Mouse (Mus musculus) stomach, embryonic 15.5 days (tissue): ENCODE data around the gene Mtmr14. TPM values are rescaled to one million over a fixed set of nuclear protein-coding genes. Genes with fewer than 3 reads are reported as not detected.

Experiments used
- ATAC-seq: fragments of 200-750 bp; cut with Nextera tagmentation; 2 replicates; pipeline ENCODE4 v1.8.0; 2017; ENCODE audit warnings: low read depth, moderate number of reproducible peaks, moderate TSS enrichment; ENCODE audit not compliant: insufficient read depth, low FRiP score
- H3K27ac ChIP-seq: fragments of 300-500 bp; sonication (generic); 2 replicates; pipeline ENCODE4 v1.5.1; 2015; ENCODE audit warnings: mild to moderate bottlenecking, inconsistent platforms
- H3K27me3 ChIP-seq: fragments of 300-500 bp; sonication (generic); replicated peaks from 2 replicates; pipeline ENCODE4 v1.6.1; 2015; ENCODE audit warnings: inconsistent platforms
- H3K36me3 ChIP-seq: fragments of 300-500 bp; sonication (generic); 2 replicates; pipeline ENCODE4 v1.6.1; 2015; ENCODE audit warnings: inconsistent platforms
- H3K4me1 ChIP-seq: fragments of 300-500 bp; sonication (generic); 2 replicates; pipeline ENCODE4 v1.6.1; 2015; ENCODE audit warnings: inconsistent platforms
- H3K4me2 ChIP-seq: fragments of 300-500 bp; sonication (generic); 2 replicates; pipeline ENCODE4 v1.6.1; 2015; ENCODE audit warnings: mild to moderate bottlenecking, inconsistent platforms
- H3K4me3 ChIP-seq: fragments of 300-500 bp; sonication (generic); replicated peaks from 2 replicates; pipeline ENCODE4 v1.5.1; 2015; ENCODE audit warnings: inconsistent platforms
- H3K9ac ChIP-seq: fragments of 300-500 bp; sonication (generic); 2 replicates; pipeline ENCODE4 v1.6.1; 2015; ENCODE audit warnings: inconsistent platforms
- H3K9me3 ChIP-seq: fragments of 300-500 bp; sonication (generic); 2 replicates; pipeline ENCODE4 v1.6.1; 2016; ENCODE audit warnings: inconsistent platforms
- WGBS: fragments of 180-500 bp; shearing (Covaris S2); methylation state at CpG from one replicate; pipeline ENCODE4 v1.1.7; 2015; 5-methylcytosine and 5-hydroxymethylcytosine counted together
- polyA plus RNA-seq: library from polyadenylated mRNA; unstranded; fragments of >200 nt; fragmentation: Nextera tagmentation; extraction: Ambion mirVana; gene quantifications from 2 replicates; pipeline ENCODE4 v1.2.1, GENCODE M21; 2015

The Mtmr14 gene
- 34.3 and 38.2 TPM in 2 replicates for polyA plus RNA-seq

DNA sequence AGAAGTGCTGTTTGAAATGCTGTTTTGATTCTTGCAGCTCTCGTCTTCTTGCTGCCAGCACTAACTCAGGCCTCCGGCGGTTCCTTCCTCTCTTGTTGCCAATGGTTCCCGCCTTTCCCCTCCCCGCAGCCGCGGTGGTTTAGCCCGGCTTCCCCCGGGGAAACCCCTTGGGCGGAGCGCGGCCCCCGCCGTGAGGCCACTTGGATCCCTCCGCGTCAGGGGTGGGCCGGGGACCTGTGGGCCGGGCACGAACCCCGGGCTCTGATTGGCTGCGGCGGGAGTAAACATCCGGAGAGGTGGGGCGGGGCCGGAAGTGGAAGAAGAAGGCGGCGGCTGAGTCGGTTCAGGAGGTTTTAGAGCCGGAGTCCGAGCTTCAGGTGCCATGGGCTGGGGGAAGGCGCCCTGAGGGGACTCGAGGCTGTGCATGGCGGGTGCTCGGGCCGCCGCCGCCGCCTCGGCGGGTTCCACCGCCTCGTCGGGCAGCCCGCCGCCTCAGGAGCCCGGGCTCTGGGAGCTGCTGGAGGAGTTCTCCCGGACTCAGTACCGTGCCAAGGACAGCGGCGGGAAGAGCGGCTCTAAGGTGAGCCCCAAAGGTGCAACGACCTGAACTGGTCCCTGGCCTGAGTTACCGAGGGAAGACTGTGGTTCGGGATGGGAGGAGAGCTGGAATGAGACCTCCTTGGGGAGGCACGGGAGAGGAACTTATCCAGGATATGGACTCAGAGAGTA is at the start of gene Mtmr14:
Mtmr14 (plus strand) TSS at position 302 of the 729 bp plus-strand sequence.
- peak within 1 kb of the TSS; percentile 97 for H3K4me3 ChIP-seq
- peaks cover 14% of the 10 kb centered on the region for H3K4me1 ChIP-seq
- no peaks in the 10 kb centered on the region for H3K27me3 ChIP-seq
- H3K4me2 ChIP-seq: peak within 1 kb of the TSS; percentile 84
- peak within 1 kb of the TSS; percentile 82 for H3K9ac ChIP-seq
- WGBS: 0% methylated on average over 55 of the region's 55 CpGs
- ATAC-seq: peak; percentile 99
- no peaks in the 10 kb centered on the region for H3K9me3 ChIP-seq
- H3K27ac ChIP-seq: peak within 1 kb of the TSS; percentile 55; the same call in 1 of the 2 replicates
- H3K36me3 ChIP-seq: peaks cover 5% of the 10 kb centered on the region; the same call in 1 of the 2 replicates

DNA sequence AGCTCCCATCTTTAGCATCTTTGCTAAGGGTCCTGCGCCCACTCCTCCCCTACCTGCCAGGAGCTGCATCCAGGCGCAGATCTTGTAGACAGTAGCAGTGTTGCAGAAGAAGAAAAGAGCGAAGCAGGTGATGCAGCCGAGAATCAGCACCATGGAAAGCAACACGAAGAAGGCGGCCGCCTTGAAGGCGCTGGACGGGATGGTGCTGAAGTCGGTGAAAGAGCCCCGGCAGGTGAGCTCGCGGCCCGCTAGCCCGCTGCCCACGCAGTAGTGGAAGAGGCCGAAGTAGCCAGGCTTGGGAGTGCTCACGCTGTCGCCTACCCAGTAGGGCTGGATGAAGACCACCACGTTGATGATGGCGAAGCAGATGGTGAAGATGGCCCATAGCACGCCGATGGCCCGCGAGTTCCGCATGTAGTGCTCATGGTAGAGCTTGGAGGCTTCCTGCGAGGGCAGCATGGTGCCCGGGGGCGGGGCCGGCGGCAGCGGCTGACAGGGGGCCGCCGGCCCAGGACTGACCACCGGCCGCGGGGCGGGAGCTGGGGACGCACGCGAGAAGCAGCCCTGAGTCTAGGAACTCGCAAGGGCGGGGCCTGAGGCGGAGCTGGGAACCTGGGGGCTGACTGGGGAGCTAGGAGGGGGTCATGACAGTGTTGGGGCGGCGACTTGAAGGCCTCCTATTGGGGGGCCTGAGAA is 43.7 kb upstream of the Mtmr14 start:
- peak; percentile 22; the same call in 1 of the 2 replicates for ATAC-seq
- 0 out of 2 replicates have a peak overlapping the region, but pooled peaks have one; percentile 11 for H3K4me3 ChIP-seq
- peaks cover 13% of the 10 kb centered on the region for H3K4me1 ChIP-seq
- H3K27ac ChIP-seq: no peak overlapping the region
- H3K9me3 ChIP-seq: no peaks in the 10 kb centered on the region
- 3% methylated on average over 46 of the region's 46 CpGs for WGBS
- peak overlapping the region; percentile 72 for H3K4me2 ChIP-seq
- peaks cover 40% of the 10 kb centered on the region for H3K27me3 ChIP-seq
- no peaks in the 10 kb centered on the region for H3K36me3 ChIP-seq
- H3K9ac ChIP-seq: no peak overlapping the region

DNA sequence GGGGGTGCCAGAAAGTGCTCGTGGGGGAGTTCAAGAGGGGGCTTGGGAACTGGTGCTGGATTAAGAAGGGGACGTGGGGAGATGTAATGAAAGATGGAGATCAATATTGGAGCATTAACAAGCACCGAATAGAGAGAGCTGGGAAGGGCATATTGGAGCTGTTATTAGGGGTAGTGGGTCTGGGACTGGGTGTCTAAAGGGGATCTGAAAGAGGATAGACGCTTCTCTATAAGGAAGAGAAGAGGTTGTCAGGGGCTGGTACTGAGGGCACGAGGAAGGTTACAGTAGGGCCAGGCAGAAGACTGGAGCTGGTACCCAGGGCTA is 43.2 kb upstream of the Mtmr14 start:
- no peak for ATAC-seq

GRCm38 (mm10) chr6:113194841-113195595 is 42.6 kb upstream of the Mtmr14 start, which contains the start of gene Lhfpl4:
Gene Lhfpl4 (minus strand): TSS chr6:113195384.
- Histone ChIP-seq H3K27me3 (peaks cover 40% of the 10 kb centered on the region), H3K4me1 (peaks cover 13% of the 10 kb centered on the region), H3K36me3 (no peaks in the 10 kb centered on the region), H3K9ac (no peak within 1 kb of the TSS), H3K4me3 (peak within 1 kb of the TSS; percentile 42), H3K27ac (no peak within 1 kb of the TSS), H3K4me2 (peak within 1 kb of the TSS; percentile 72), H3K9me3 (no peaks in the 10 kb centered on the region)
- peak; percentile 56; the same call in 1 of the 2 replicates for ATAC-seq
- WGBS: 2% methylated on average over 45 of the region's 66 CpGs

More for the DNA sequence above, 43.2 kb upstream of the Mtmr14 start:
- Histone ChIP-seq H3K4me2 (peak overlapping the region; percentile 72), H3K27ac (no peak overlapping the region), H3K36me3 (no peaks in the 10 kb centered on the region), H3K9ac (no peak overlapping the region), H3K9me3 (no peaks in the 10 kb centered on the region), H3K27me3 (peaks cover 40% of the 10 kb centered on the region), H3K4me1 (peaks cover 13% of the 10 kb centered on the region), H3K4me3 (peak overlapping the region; percentile 42)
- 3% methylated on average over 5 of the region's 5 CpGs for WGBS

GRCm38 (mm10) chr6:113195596-113195992 is 42.0 kb upstream of the Mtmr14 start:
- 22% methylated on average over 9 of the region's 9 CpGs for WGBS
- peaks cover 40% of the 10 kb centered on the region for H3K27me3 ChIP-seq

GRCm38 (mm10) chr6:113216280-113216679 is 21.4 kb upstream of the Mtmr14 start:
- H3K4me1 ChIP-seq: no peaks in the 10 kb centered on the region
- H3K9me3 ChIP-seq: no peaks in the 10 kb centered on the region
- WGBS: 69% methylated on average over 2 of the region's 2 CpGs
- no peak overlapping the region for H3K4me3 ChIP-seq
- ATAC-seq: no peak
- no peaks in the 10 kb centered on the region for H3K36me3 ChIP-seq
- H3K27ac ChIP-seq: no peak overlapping the region
- no peak overlapping the region for H3K9ac ChIP-seq
- no peak overlapping the region for H3K4me2 ChIP-seq
- no peaks in the 10 kb centered on the region for H3K27me3 ChIP-seq

More at GRCm38 (mm10) chr6:113195596-113195992, 42.0 kb upstream of the Mtmr14 start:
- H3K36me3 ChIP-seq: no peaks in the 10 kb centered on the region
- H3K4me3 ChIP-seq: peak overlapping the region; percentile 42; the same call in 1 of the 2 replicates
- H3K27ac ChIP-seq: no peak overlapping the region
- peaks cover 13% of the 10 kb centered on the region for H3K4me1 ChIP-seq
- peak overlapping the region; percentile 72 for H3K4me2 ChIP-seq
- H3K9me3 ChIP-seq: no peaks in the 10 kb centered on the region
- H3K9ac ChIP-seq: no peak overlapping the region
- ATAC-seq: no peak

- Histone ChIP-seq H3K27me3 (no peaks in the 10 kb centered on the region), H3K9me3 (no peaks in the 10 kb centered on the region), H3K36me3 (no peaks in the 10 kb centered on the region), H3K9ac (no peak overlapping the region), H3K27ac (no peak overlapping the region), H3K4me2 (no peak overlapping the region), H3K4me1 (no peaks in the 10 kb centered on the region), H3K4me3 (no peak overlapping the region)
- 75% methylated on average over 4 of the region's 4 CpGs for WGBS
- no peak for ATAC-seq
Observed at GRCm38 (mm10) chr6:113225798-113226197, 11.8 kb upstream of the Mtmr14 start.

DNA sequence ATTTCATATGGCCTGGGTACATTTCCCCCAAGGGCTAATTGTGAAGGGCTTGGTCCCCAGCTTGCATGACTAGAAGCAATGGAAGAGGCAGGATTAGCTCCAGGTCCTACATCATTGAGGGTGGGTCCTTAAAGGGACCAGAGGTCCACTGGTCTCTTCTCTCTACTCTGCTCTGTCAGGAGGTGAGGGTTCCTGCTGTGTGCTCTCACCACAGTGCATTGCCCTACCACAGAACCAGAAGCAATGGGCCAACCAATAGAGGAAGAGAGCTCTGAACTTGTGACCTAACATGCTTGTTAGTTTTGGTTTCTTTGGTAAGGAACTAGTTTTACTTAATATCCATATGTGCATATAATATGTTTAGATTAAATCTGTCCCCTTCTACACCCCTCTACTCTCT is 10.9 kb upstream of the Mtmr14 start:
- Histone ChIP-seq H3K9ac (no peak overlapping the region), H3K9me3 (no peaks in the 10 kb centered on the region), H3K4me2 (no peak overlapping the region), H3K4me3 (no peak overlapping the region), H3K4me1 (no peaks in the 10 kb centered on the region), H3K36me3 (no peaks in the 10 kb centered on the region), H3K27me3 (no peaks in the 10 kb centered on the region), H3K27ac (no peak overlapping the region)
- no peak for ATAC-seq

DNA sequence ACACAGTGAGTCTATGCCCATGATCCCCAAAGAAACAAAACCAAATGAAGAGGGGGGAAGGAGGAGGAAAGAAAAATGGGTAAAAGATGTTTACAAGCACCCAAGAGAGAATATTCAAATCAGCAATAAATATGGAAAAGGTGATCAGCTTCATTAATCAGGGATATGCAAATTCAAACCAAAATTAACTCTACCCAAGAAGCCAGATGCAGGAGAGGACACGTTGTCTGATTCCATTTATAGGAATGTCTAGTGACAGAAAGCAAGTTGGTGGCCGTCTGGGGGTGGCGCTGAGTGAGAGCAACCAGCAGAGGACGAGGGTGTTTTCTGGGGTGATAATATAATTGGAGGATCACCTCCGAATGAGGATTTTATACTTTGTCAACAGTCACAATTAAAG is 2.5 kb upstream of the Mtmr14 start:
- peaks cover 14% of the 10 kb centered on the region for H3K4me1 ChIP-seq
- no peaks in the 10 kb centered on the region for H3K27me3 ChIP-seq
- H3K36me3 ChIP-seq: peaks cover 5% of the 10 kb centered on the region; the same call in 1 of the 2 replicates
- 69% methylated on average over 5 of the region's 5 CpGs for WGBS
- no peak overlapping the region for H3K4me2 ChIP-seq
- no peak overlapping the region for H3K9ac ChIP-seq
- H3K27ac ChIP-seq: no peak overlapping the region
- no peak for ATAC-seq
- H3K4me3 ChIP-seq: no peak overlapping the region
- no peaks in the 10 kb centered on the region for H3K9me3 ChIP-seq

DNA sequence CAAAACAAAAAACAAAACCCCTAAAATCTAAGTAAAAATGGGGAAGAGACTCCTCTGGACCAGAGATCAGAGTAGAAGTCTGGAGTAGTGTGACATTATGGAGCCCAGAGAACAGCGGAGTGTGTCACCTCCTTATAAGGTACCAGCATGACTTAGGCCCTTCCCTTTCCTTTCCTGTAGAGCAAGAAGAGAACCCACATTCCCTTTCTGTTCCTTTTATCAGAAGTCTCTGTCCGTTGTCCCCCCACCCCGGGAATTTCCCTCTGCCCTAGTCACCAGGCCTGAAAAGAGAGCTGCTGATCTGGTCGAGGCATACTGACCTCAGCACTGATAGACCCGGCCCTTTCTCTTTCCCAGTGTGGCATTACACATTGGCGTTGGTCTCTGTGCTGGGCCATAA is 799 bp downstream of the Mtmr14 start:
- Histone ChIP-seq H3K9ac (peak overlapping the region; percentile 82; the same call in 1 of the 2 replicates), H3K4me1 (peaks cover 14% of the 10 kb centered on the region), H3K4me2 (peak overlapping the region; percentile 84), H3K27ac (no peak overlapping the region), H3K9me3 (no peaks in the 10 kb centered on the region), H3K4me3 (peak overlapping the region; percentile 97), H3K27me3 (no peaks in the 10 kb centered on the region), H3K36me3 (peaks cover 5% of the 10 kb centered on the region; the same call in 1 of the 2 replicates)
- ATAC-seq: no peak
- 28% methylated on average over 6 of the region's 6 CpGs for WGBS

- Histone ChIP-seq H3K27ac (no peak overlapping the region), H3K4me2 (no peak overlapping the region), H3K9me3 (no peaks in the 10 kb centered on the region), H3K4me1 (peaks cover 11% of the 10 kb centered on the region), H3K9ac (no peak overlapping the region), H3K4me3 (no peak overlapping the region), H3K36me3 (peaks cover 5% of the 10 kb centered on the region), H3K27me3 (no peaks in the 10 kb centered on the region)
- WGBS: 86% methylated on average over 1 of the region's 1 CpGs
- ATAC-seq: no peak
Observed at GRCm38 (mm10) chr6:113242753-113243152, 5.1 kb downstream of the Mtmr14 start.
